Mouse (Mus musculus): ENCODE measurements around the gene Rasgrp3. TPM values are rescaled to one million over a fixed set of nuclear protein-coding genes. Genes with fewer than 3 reads are reported as not detected.

Gene Rasgrp3
- polyA plus RNA-seq, 1 experiment from 2014 or later = 24.2 TPM

DNA sequence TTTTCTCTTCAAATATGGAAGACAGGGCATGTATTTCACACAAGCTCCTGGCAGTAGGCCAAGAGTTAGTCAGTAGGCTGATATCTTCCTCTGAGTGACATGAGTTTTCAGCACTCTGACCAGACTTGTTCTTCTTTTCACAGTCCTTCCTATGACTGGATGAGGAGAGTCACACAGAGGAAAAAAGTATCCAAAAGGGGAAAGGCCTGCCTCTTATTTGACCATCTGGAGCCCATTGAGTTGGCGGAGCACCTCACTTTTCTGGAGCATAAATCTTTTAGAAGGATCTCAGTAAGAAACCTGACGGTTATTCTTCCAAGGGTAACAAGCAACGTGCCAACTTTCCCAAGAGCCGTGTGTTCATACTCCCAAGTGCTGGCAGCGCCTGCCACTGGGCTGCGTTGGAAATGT is 62.5 kb downstream of the Rasgrp3 start:
- ChIA-PET POLR2A (no interaction called here), CTCF (interaction anchor here (1.3 kb wide), 1 partner anchor 13 kb away, joined by 3 read pairs; no protein-coding TSS in a partner anchor)
- no peaks in the 10 kb centered on the region for H3K27me3 ChIP-seq
- ATAC-seq (no peak), DNase-seq (ENCODE audit: low read depth, low spot score) (no peak)
- TF ChIP-seq CTCF (IDR thresholded peaks at IDR 0.05) = no peak
- in situ Hi-C loops (cut with MboI; ENCODE audit: low pct_unique_long_range_greater_than_20kb) = no loop called here

DNA sequence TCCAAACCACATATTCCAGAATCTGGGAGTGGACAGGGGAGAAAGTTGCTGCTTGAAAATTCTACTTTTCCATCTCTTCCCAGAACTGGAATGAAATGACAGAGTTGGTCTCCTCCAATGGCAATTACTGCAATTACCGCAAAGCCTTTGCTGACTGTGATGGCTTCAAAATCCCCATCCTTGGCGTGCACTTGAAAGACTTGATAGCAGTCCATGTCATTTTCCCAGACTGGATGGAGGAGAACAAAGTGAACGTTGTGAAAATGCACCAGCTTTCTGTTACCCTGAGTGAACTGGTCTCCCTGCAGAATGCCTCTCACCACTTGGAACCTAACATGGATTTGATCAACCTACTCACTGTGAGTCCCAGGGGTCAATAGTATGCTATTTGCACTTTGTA is 67.3 kb downstream of the Rasgrp3 start:
- in situ Hi-C loops (cut with MboI; ENCODE audit: low pct_unique_long_range_greater_than_20kb) = no loop called here
- POLR2A ChIA-PET = no interaction called here
- DNase-seq (ENCODE audit: low read depth, low spot score) = no peak
- CTCF ChIA-PET = no interaction called here
- no peak for TF ChIP-seq CTCF (IDR thresholded peaks at IDR 0.05)
- no peaks in the 10 kb centered on the region for H3K27me3 ChIP-seq
- ATAC-seq = no peak

DNA sequence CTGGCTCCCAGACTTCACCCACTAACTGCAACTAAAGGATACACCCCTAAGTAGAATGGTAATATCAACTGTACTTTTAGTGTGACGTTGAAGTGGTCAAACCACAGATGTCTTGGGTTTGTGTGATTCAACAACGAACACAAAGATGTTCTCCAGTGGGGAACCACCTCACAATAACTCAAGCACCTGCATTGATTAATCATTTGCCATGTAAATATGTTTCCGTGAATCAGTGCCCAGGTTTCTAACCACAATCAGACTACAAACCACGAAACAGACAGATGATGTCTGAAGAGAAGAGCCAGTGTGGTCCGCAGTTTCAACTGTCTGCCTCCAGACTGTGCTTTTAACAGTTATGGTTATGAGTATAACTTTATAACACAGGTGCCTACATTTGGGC is 69.4 kb downstream of the Rasgrp3 start:
- no peak for TF ChIP-seq CTCF (IDR thresholded peaks at IDR 0.05)
- ATAC-seq (no peak), DNase-seq (ENCODE audit: low read depth, low spot score) (peak; percentile 19)
- POLR2A ChIA-PET = no interaction called here
- CTCF ChIA-PET = interaction anchor here (0.6 kb wide), 1 partner anchor 10 kb away, joined by 3 read pairs; no protein-coding TSS in a partner anchor
- H3K27me3 ChIP-seq = no peaks in the 10 kb centered on the region
- in situ Hi-C loops (cut with MboI; ENCODE audit: low pct_unique_long_range_greater_than_20kb) = no loop called here

DNA sequence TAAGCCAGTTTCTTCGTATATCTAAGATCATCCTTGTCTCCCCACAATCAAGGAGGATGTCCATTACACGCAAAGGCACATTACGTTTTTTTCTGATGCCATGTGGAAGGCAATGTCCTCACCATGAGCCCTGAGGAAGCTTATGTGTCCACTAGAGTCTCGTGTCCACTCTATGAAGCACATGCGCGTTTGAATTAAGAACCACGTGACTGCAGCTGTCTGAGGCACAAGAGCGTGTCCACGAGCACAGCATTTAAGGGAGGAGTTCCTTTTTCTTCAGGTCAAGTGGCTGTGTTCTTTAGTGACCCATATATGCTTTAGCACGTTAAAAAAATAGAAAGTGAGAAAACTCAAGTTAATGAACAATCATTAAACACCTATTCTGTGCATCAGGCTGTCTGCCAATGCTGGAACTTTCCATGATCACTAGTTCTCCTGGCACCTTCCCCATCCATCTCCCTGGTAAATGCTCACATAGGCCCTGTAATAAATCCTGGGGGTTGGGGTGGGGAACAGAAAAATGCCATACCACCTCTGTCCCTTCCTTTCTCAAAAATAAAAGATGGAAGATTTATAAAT is 70.5 kb downstream of the Rasgrp3 start:
- CTCF ChIA-PET = no interaction called here
- no peak for ATAC-seq
- POLR2A ChIA-PET = no interaction called here
- no peak for DNase-seq (ENCODE audit: low read depth, low spot score)
- no peaks in the 10 kb centered on the region for H3K27me3 ChIP-seq
- in situ Hi-C loops (cut with MboI; ENCODE audit: low pct_unique_long_range_greater_than_20kb) = no loop called here
- TF ChIP-seq CTCF (IDR thresholded peaks at IDR 0.05) = no peak

DNA sequence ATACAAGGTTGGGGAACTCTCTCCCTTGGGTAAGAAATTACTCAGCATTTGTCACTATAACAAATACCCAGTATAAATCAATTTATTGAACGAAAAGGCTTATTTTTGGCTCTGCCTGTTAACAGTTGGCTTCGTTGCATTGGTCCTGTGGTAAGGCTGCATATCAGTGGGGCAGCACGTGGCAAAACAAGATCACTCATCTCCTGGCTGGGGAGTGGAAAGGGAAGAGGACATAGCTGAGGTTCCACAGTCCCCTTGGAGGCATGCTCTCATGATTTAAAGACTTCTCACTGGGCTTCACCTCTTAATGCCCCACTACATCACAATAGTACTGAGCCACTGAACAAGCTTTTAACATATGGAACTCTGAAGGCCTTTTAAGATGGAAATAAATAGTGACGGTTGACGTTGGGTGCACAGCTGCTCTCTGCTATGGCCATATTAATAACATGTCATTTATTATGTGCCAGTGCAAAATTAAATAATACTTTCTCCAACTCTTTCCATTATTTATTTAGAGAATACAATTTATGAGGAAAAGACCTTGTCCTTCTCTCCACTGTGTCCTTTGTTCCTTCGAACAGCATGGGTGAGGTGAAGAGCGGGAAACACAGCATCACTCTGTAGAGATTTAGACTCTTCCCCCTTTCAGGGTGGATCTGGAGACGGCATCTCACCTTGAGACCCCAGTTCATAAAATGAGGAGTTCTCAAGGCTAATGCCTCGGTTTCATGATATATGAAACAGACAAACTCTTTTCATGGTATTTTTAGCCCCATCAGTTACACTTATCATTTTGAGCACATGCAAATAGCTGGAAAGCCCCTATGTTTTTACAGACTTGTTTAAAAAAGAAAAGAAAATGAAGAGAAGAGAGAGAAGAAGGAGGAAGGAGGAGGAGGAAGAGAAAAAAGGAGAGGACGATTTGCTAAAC is 71.3 kb downstream of the Rasgrp3 start:
- in situ Hi-C loops (cut with MboI; ENCODE audit: low pct_unique_long_range_greater_than_20kb) = no loop called here

DNA sequence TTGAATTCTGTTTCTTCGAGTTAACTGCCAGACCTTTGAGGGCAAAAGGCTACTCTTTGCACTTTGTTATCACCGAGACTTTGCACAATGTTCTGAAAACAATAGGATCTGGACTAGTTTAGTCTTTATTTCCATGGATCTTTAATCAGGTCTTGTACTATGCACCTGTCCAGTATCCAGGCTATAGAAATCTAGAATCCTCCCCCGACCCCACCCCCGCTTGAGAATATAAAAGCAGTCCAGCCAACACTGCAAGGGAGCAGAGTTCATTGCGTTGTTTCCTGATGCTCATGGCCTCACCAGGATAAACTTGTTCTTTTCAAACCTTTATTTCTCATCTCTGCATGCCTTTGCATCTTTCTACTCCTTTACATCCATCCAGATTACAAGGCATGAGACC is 73.6 kb downstream of the Rasgrp3 start:
- ChIA-PET CTCF (no interaction called here), POLR2A (no interaction called here)
- DNase-seq (ENCODE audit: low read depth, low spot score) (no peak), ATAC-seq (no peak)
- no peaks in the 10 kb centered on the region for H3K27me3 ChIP-seq
- TF ChIP-seq CTCF (IDR thresholded peaks at IDR 0.05) = no peak
- in situ Hi-C loops (cut with MboI; ENCODE audit: low pct_unique_long_range_greater_than_20kb) = no loop called here

More for the DNA sequence above, 71.3 kb downstream of the Rasgrp3 start:
- DNase-seq (ENCODE audit: low read depth, low spot score) = no peak
- ATAC-seq = no peak
- CTCF ChIA-PET = no interaction called here
- POLR2A ChIA-PET = no interaction called here
- no peaks in the 10 kb centered on the region for H3K27me3 ChIP-seq
- TF ChIP-seq CTCF (IDR thresholded peaks at IDR 0.05) = no peak

DNA sequence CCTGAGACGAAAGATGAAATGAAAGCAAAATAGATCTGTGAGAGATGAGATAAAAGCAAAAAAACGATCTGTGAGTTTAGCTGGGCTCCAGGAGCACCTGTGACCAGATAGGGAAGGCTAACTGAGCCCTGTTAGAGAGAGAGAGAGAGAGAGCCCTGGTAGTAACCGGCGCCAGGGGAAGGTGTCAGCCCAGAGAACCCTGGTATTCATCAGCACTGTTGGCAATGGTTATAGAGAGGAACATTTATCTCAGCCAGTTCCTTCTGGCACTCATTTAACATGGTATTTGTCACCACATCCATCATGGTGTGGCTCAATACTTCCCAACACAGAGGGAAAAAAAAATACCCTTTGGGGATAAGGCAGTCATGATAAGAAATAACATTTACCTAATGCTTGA is 80.9 kb downstream of the Rasgrp3 start:
- ChIA-PET POLR2A (no interaction called here), CTCF (no interaction called here)
- in situ Hi-C loops (cut with MboI; ENCODE audit: low pct_unique_long_range_greater_than_20kb) = no loop called here
- no peaks in the 10 kb centered on the region for H3K27me3 ChIP-seq
- no peak for TF ChIP-seq CTCF (IDR thresholded peaks at IDR 0.05)
- no peak for DNase-seq (ENCODE audit: low read depth, low spot score)
- ATAC-seq = no peak

DNA sequence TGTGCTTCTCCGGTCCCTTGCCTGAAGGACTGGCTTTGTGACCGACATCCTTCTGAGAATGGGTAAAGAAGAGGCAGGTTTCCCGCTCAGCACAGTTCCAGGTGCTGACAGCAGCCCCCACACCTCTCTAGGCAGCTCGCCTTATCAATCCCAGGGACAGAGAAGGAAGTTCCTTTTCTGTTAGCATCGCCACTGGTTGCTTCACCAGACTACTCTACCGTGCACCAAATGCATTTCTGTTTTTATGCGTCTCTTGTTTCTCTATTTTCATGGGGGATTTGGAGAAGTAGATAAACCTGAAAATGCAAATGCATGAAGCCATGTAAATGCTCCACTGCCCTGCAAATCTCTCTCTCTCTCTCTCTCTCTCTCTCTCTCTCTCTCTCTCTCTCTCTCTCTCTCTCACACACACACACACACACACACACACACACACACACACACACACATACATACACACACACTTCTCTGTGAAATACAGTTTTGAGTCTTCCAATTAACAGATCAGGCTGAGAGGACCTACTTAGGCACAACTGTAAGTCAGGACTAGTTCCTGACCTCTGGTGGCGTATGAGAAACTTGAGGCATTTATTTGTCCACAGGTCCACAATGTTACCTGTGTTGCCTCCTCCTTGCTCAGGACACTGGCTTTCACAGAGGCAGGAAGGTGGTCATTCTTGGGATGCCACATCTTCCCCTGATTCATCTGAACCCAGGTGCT is 82.6 kb downstream of the Rasgrp3 start:
- ChIA-PET POLR2A (no interaction called here), CTCF (no interaction called here)
- ATAC-seq (no peak), DNase-seq (ENCODE audit: low read depth, low spot score) (no peak)
- TF ChIP-seq CTCF (IDR thresholded peaks at IDR 0.05) = no peak
- H3K27me3 ChIP-seq = no peaks in the 10 kb centered on the region
- in situ Hi-C loops (cut with MboI; ENCODE audit: low pct_unique_long_range_greater_than_20kb) = no loop called here

DNA sequence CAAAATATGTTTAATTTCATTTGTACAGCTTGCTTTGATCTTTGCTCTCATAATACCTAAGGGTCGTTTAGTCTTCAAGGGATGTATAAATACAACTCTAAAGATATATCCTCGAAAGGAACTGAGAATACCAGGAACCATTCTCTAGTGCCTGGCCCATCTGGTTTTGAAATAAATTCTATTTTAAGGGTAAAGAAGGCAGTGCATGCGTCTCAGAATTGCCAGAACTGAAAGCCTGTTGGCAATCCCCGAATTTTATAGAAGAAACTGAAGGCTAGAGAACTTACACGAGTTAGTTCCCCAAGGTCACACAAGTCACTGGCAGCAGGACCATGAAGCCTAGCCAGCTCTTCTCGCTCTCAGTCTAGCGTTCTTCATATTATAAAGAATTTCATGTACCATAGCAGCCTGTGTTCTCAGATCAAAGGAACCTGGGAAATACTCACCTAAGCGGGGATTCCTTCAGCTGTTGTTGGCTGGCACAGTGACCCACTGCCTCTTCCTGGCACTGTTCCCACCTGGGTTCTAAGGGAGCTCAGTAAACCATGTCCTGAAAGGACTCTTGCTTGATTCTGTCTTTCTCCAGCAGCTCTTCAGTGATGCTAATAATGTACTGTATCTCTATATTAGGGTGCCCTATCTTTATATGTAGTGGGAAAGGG is 83.7 kb downstream of the Rasgrp3 start:
- CTCF ChIA-PET = no interaction called here
- no peak for TF ChIP-seq CTCF (IDR thresholded peaks at IDR 0.05)
- POLR2A ChIA-PET = no interaction called here
- DNase-seq (ENCODE audit: low read depth, low spot score) = no peak
- no peak for ATAC-seq
- in situ Hi-C loops (cut with MboI; ENCODE audit: low pct_unique_long_range_greater_than_20kb) = no loop called here
- H3K27me3 ChIP-seq = no peaks in the 10 kb centered on the region

DNA sequence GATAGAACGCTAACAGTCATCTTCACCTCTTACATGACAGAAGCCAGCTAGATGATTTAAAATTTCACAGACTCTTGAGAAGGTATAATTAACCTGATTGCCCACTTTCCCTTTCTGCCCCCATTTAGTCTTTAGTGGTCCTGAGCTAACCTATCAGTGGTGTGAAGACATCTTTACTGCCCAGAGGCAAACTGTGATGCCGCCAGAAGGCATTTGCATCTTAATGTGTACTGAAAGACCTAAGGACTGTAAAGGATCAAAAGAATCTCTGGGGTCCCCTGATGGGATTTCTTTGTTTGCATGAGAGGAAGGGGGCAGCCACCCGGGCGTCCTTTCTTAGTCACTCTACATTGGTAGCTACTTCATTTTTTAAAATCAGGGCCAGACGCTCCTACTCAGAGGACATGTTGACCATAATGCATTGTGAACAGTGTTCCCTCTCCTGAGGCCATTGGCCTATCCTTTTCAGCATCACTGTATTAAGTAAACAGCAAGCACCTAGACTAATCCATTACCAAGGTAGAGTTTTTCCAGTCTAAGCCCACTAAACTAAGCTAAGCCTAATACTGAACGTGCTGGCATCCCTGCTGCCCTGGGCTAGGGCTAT is 85.6 kb downstream of the Rasgrp3 start:
- no peak for DNase-seq (ENCODE audit: low read depth, low spot score)
- POLR2A ChIA-PET = no interaction called here
- ATAC-seq = no peak
- CTCF ChIA-PET = no interaction called here
- H3K27me3 ChIP-seq = no peaks in the 10 kb centered on the region
- no peak for TF ChIP-seq CTCF (IDR thresholded peaks at IDR 0.05)
- in situ Hi-C loops (cut with MboI; ENCODE audit: low pct_unique_long_range_greater_than_20kb) = no loop called here
